Mouse (Mus musculus) thymus, adult 18-20 months (tissue): ENCODE results near the gene Elof1.
"Not testable (repeated sequence)": the region's sequence is repeated elsewhere in the genome, so short reads cannot be mapped to it uniquely, and the experiment has no call there.

Source experiments
- DNase-seq, 2 experiments: peaks; one replicate each; pipeline ENCODE4 v3.0.0; 2022; ENCODE audit warnings: mixed read lengths in 2 of 2

Elof1 gene

GRCm38 (mm10) chr9:22087034-22087618, 29.8 kb downstream of the Elof1 start:
- DNase-seq, result no peak

GRCm38 (mm10) chr9:22086012-22086411, 31.0 kb downstream of the Elof1 start:
- no peak for DNase-seq

GRCm38 (mm10) chr9:22085022-22085834, 31.7 kb downstream of the Elof1 start, which contains the start of gene Ecsit:
TSS of gene Ecsit (minus strand) at chr9:22085438.
- peak; percentile 82 to 91 for DNase-seq

GRCm38 (mm10) chr9:22084667-22085021, 32.3 kb downstream of the Elof1 start:
- no peak for DNase-seq

- no peak for DNase-seq
Measured at GRCm38 (mm10) chr9:22076223-22076622, 40.7 kb downstream of the Elof1 start.

GRCm38 (mm10) chr9:22075778-22076177, 41.2 kb downstream of the Elof1 start:
- DNase-seq, result not testable (repeated sequence)

- DNase-seq, result peak in 1 of 2 experiments; percentile 23
Measured at GRCm38 (mm10) chr9:22072276-22072675, 44.7 kb downstream of the Elof1 start.

- peak; percentile 94 to 95 for DNase-seq
Measured at GRCm38 (mm10) chr9:22070791-22071573, 46.0 kb downstream of the Elof1 start, which contains the start of the genes Gm49318 and Zfp653. TSS of gene Gm49318 (minus strand) at chr9:22071259. TSS of gene Zfp653 (minus strand) at chr9:22071376.

- no peak for DNase-seq
Measured at GRCm38 (mm10) chr9:22069881-22070553, 47.0 kb downstream of the Elof1 start.

GRCm38 (mm10) chr9:22067195-22067594, 49.8 kb downstream of the Elof1 start:
- no peak for DNase-seq

- peak in 1 of 2 experiments; percentile 32 for DNase-seq
Measured at GRCm38 (mm10) chr9:22066433-22066832, 50.5 kb downstream of the Elof1 start.

GRCm38 (mm10) chr9:22065642-22066041, 51.3 kb downstream of the Elof1 start:
- DNase-seq, result no peak

GRCm38 (mm10) chr9:22064341-22064740, 52.6 kb downstream of the Elof1 start:
- no peak for DNase-seq
